Mouse (Mus musculus) kidney, adult 2 months (tissue): ENCODE data around the gene Prrt2. TPM values are rescaled to one million over a fixed set of nuclear protein-coding genes. Genes with fewer than 3 reads are reported as not detected.

ENCODE experiments used
- DNase-seq: peaks from one replicate; pipeline ENCODE4 v3.0.0; 2021
- H3K27ac ChIP-seq: fragments of 200-500 bp; 2 replicates; pipeline ENCODE4 v1.5.1; 2012; ENCODE audit warnings: low read depth, low read length, control low read depth, inconsistent platforms; ENCODE audit not compliant: insufficient read depth
- H3K27me3 ChIP-seq: fragments of 200-500 bp; replicated peaks from 2 replicates; pipeline ENCODE4 v1.6.1; 2012; ENCODE audit warnings: mild to moderate bottlenecking, moderate library complexity, low read length, inconsistent platforms; ENCODE audit not compliant: control insufficient read depth, insufficient read depth
- H3K36me3 ChIP-seq: fragments of 200-500 bp; 2 replicates; pipeline ENCODE4 v1.6.1; 2012; ENCODE audit warnings: mild to moderate bottlenecking, moderate library complexity, low read length, inconsistent platforms; ENCODE audit not compliant: control insufficient read depth, insufficient read depth
- H3K4me1 ChIP-seq: fragments of 200-500 bp; 2 replicates; pipeline ENCODE4 v1.6.1; 2011; ENCODE audit warnings: low read length; ENCODE audit not compliant: control insufficient read depth, insufficient read depth
- H3K4me3 ChIP-seq: fragments of 200-500 bp; 2 replicates; pipeline ENCODE4 v1.5.1; 2011; ENCODE audit warnings: mild to moderate bottlenecking, low read depth, low read length, control low read depth; ENCODE audit not compliant: insufficient read depth
- CTCF ChIP-seq: fragments of 200-500 bp; conservative IDR thresholded peaks from 2 replicates; pipeline ENCODE4 v1.5.1; 2011; ENCODE audit warnings: low read depth, mild to moderate bottlenecking, control low read depth, low read length, moderate library complexity, mixed read lengths; ENCODE audit not compliant: insufficient read depth, insufficient read length
- POLR2A ChIP-seq: fragments of 200-500 bp; IDR thresholded peaks from one replicate; pipeline ENCODE4 v1.6.1; 2011; ENCODE audit warnings: low read depth, low read length, control low read depth
- WGBS: fragments of 180-500 bp; shearing (Covaris S2); methylation state at CpG from one replicate; pipeline ENCODE4 v1.1.7; 2018; 5-methylcytosine and 5-hydroxymethylcytosine counted together
- polyA plus RNA-seq: library from polyadenylated mRNA; depleted of rRNA; stranded (reverse); fragments of >200 nt; gene quantifications from 2 replicates; pipeline ENCODE4 v1.2.3, GENCODE M21; 2012

The Prrt2 gene
- polyA plus RNA-seq, 1 experiment: 3.6 TPM

- no peaks in the 10 kb centered on the region for H3K27me3 ChIP-seq
- no peak overlapping the region for H3K4me3 ChIP-seq
- no peak for DNase-seq
- WGBS: 80% methylated on average over 14 of the region's 14 CpGs
- no peak overlapping the region for H3K27ac ChIP-seq
- TF ChIP-seq CTCF (no peak), POLR2A (no peak)
- no peaks in the 10 kb centered on the region for H3K36me3 ChIP-seq
- peaks cover 11% of the 10 kb centered on the region for H3K4me1 ChIP-seq
Measured at GRCm38 (mm10) chr7:127019306-127019960, 1.6 kb downstream of the Prrt2 start.

DNA sequence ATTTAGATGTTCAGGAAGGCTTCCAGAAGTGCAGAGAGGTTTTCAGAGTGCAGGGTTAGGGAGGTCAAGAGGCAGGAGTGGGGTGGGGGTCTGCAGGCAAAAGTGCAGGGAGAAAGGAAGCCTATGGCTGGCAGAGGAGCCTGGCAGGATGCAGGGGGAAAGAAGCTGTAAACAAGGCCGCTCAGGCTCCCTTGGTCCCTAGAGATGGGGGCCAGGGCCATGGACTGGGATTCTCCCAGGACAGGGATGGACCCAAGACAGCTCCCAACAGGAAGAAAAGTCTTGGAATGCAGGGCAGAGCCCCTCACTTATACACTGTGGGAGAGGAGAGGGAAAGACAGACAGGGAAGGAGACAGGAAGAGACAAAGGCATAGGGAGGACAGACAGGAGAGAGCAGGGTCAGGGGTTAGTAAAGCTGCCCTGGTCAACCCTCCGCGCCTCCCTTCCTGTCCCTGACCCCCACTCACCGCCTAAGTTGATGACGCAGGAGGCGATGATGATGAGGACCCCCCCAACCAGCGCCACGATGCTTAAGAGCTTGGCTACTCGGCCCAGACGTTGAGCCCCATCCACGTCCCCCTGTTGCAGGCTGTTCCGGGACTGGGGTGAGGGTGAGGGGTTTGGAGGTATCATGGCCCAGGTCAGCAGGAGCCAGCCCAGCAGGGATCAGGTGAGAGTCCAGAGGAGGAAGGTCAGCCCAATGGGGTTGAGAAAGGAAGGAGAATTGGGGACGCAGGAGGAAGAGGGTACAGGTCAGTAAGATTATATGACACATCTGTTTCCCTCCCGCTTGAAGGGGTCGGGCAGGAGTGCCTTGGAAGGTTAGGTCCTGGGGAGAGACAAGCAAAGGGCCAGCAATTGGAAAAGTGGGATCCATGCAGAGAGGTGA lies 2.4 kb downstream of the Prrt2 start:
- Histone ChIP-seq H3K4me1 (peaks cover 6% of the 10 kb centered on the region; the same call in 1 of the 2 replicates), H3K27ac (no peak overlapping the region; the same call in 1 of the 2 replicates), H3K27me3 (no peaks in the 10 kb centered on the region), H3K36me3 (no peaks in the 10 kb centered on the region), H3K4me3 (no peak overlapping the region)
- DNase-seq: no peak
- WGBS: 53% methylated on average over 15 of the region's 15 CpGs
- TF ChIP-seq CTCF: no peak
- no peak for TF ChIP-seq POLR2A

GRCm38 (mm10) chr7:127017950-127018345 lies 3.1 kb downstream of the Prrt2 start:
- Histone ChIP-seq H3K27me3 (no peaks in the 10 kb centered on the region), H3K4me3 (no peak overlapping the region), H3K27ac (no peak overlapping the region; the same call in 1 of the 2 replicates), H3K36me3 (no peaks in the 10 kb centered on the region), H3K4me1 (peaks cover 11% of the 10 kb centered on the region; the same call in 1 of the 2 replicates)
- TF ChIP-seq CTCF: no peak
- TF ChIP-seq POLR2A: no peak
- no peak for DNase-seq
- 44% methylated on average over 6 of the region's 6 CpGs for WGBS

GRCm38 (mm10) chr7:127016971-127017949 lies 3.8 kb downstream of the Prrt2 start, which contains the start of gene Pagr1a:
Gene Pagr1a, minus strand, starts transcription at chr7:127017352.
- Histone ChIP-seq H3K27ac (peak within 1 kb of the TSS; percentile 96), H3K4me3 (peak within 1 kb of the TSS; percentile 89), H3K27me3 (no peaks in the 10 kb centered on the region), H3K36me3 (no peaks in the 10 kb centered on the region), H3K4me1 (peaks cover 11% of the 10 kb centered on the region; the same call in 1 of the 2 replicates)
- TF ChIP-seq POLR2A (peak; percentile 58), CTCF (peak; percentile 71)
- 2% methylated on average over 39 of the region's 39 CpGs for WGBS
- peak; percentile 99 for DNase-seq

DNA sequence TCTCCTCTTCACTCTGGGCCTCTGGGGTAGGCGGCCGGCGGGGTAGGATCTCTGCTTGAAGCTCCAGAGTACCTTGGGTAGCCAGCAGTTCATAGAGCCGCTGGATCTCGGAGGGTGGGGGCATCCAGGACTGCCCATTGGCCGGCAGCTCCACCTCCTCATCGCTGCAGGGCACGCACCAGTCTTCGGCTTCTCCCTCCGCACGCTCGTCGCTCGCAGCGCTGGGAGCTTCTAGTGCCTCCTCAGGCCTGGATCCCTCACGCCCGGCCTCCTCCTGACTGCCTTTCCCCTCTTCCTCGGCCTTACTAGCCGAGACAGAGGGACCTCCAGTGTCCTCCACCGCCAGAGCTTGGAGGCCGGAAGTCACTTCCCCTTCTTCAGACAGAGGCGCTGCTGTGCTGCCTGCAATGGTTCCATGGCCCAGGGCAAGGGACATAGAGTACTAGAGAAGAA lies 4.5 kb downstream of the Prrt2 start:
- TF ChIP-seq CTCF (no peak), POLR2A (no peak)
- Histone ChIP-seq H3K4me3 (peak overlapping the region; percentile 89), H3K27ac (peak overlapping the region; percentile 96), H3K36me3 (no peaks in the 10 kb centered on the region), H3K27me3 (no peaks in the 10 kb centered on the region), H3K4me1 (peaks cover 11% of the 10 kb centered on the region; the same call in 1 of the 2 replicates)
- no peak for DNase-seq
- WGBS: under 1% methylated on average over 22 of the region's 22 CpGs

DNA sequence TGATC lies 4.7 kb downstream of the Prrt2 start, which contains the start of gene Pagr1b:
TSS of gene Pagr1b (minus strand) at position 4 of the 5 bp plus-strand sequence.
- no peaks in the 10 kb centered on the region for H3K36me3 ChIP-seq
- TF ChIP-seq CTCF (no peak), POLR2A (no peak)

GRCm38 (mm10) chr7:127016081-127016480 lies 4.9 kb downstream of the Prrt2 start:
- DNase-seq: peak; percentile 87
- TF ChIP-seq CTCF: no peak
- TF ChIP-seq POLR2A: no peak
- Histone ChIP-seq H3K4me1 (peaks cover 11% of the 10 kb centered on the region; the same call in 1 of the 2 replicates), H3K4me3 (peak overlapping the region; percentile 89), H3K27ac (peak overlapping the region; percentile 96), H3K27me3 (no peaks in the 10 kb centered on the region), H3K36me3 (no peaks in the 10 kb centered on the region)
- under 1% methylated on average over 10 of the region's 10 CpGs for WGBS

More for the DNA sequence above, 4.7 kb downstream of the Prrt2 start, which contains the start of gene Pagr1b:
- Histone ChIP-seq H3K4me1 (peaks cover 11% of the 10 kb centered on the region; the same call in 1 of the 2 replicates), H3K4me3 (peak within 1 kb of the TSS; percentile 89), H3K27me3 (no peaks in the 10 kb centered on the region), H3K27ac (peak within 1 kb of the TSS; percentile 96)
- DNase-seq: no peak
